Mouse (Mus musculus) gastrocnemius, postnatal 14 days (tissue): Measurements from ENCODE around the gene Ttll12. TPM values are rescaled to one million over a fixed set of nuclear protein-coding genes. Genes with fewer than 3 reads are reported as not detected.

Experiments
- DNase-seq: peaks from one replicate; pipeline ENCODE4 v3.0.0; 2021; ENCODE audit warnings: mixed read lengths
- intact Hi-C: fragments of 180-260 bp; cut with DNase I; formaldehyde crosslinking; loops from one replicate; pipeline ENCODE4 v1.15.1; 2025; ENCODE audit warnings: low total_unique reads
- total RNA-seq, 2 experiments: library from RNA; stranded (reverse); gene quantifications; 2 replicates each; pipeline ENCODE4 v1.2.3; 2021

Ttll12 gene
- total RNA-seq, 2 experiments from 2014 or later = 6.3 to 8.3 TPM

DNA sequence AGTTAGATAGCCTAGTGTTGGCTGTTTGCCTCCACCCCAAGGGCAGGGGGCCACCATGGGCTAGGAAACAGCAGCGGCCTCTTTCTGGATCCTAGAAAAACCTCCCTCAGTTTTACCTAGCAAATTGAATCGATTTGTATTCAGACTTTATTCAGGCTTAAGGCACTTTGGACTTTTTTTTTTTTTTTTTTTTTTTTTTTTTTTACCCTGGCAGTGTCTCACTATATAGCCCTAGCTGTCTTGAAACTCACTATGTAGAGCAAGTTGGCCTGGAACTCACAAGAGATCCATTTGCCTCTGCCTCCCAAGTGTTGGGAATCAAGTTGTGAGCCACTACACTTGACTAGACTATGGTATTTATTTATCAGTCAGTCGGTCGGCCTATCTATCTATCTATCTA lies 1.9 kb upstream of the Ttll12 start:
- intact Hi-C loops = no loop called here
- DNase-seq = no peak

DNA sequence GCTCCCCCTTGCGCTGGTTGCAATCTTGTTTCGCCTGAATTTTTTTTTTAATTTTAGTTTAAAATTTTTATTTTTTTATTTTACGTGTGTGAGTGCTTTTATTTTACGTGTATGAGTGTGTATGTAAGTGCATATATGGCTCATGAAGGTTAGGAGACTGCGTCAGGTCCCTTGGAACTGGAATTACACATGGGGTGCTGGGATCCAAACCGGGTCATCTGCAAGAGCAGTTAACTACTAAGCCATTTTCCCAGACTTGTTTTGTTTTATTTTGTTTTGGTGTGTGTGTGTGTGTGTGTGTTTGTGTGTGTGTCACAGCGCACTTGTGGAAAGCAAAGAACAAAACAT lies 381 bp upstream of the Ttll12 start:
- no peak for DNase-seq
- intact Hi-C loops = no loop called here

- intact Hi-C loops = no loop called here
- DNase-seq = no peak
Observed at GRCm38 (mm10) chr15:83593702-83594512, 1.1 kb downstream of the Ttll12 start.

DNA sequence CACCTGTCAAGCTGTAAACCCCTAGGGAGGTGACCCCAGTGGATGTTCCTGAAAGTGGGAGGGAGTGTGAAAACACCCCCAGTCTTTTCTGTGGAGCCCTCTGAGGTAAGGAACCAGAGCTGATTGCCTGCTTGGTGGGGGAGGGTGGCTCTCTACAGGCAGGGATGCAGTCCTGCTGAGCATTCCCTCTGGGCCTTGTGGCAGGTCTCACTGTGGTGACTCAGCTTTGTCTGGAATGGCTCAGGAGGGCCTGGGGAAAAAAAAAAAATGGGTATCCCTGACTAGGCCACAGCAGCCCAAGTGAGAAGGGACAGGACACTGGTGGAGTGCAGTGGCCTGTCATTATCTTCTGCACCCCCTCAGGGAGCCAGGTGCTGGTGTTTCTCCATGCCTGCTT lies 1.8 kb downstream of the Ttll12 start:
- DNase-seq = no peak
- intact Hi-C loops = no loop called here

- intact Hi-C loops = no loop called here
- DNase-seq = no peak
Observed at GRCm38 (mm10) chr15:83592260-83593188, 2.4 kb downstream of the Ttll12 start.

GRCm38 (mm10) chr15:83591758-83592157 lies 3.2 kb downstream of the Ttll12 start:
- no peak for DNase-seq
- intact Hi-C loops = no loop called here

- DNase-seq = no peak
- intact Hi-C loops = no loop called here
Observed at GRCm38 (mm10) chr15:83590841-83591240, 4.1 kb downstream of the Ttll12 start.

DNA sequence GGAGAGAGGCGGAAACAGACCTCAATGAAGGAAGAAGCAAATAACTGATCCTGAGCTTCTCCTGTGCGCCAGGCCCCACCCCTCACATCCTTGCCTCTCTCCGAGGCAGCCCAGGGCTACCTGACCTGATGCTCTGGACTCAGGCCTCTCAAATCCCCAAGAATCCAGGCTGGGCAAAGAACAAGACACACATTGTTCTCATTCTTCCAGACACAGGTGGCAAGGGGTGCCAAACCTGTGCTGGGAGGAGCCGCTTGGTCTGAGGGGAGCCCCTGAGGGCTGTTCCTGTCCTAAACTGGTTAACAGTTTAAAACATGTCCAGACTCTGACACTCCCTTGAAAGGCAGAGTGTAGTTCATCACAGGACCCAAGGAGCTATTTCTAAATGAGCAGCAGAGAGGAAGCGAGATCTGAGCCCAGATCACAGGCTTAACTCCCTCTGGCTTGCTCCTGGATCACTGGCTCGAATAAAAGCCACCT lies 10.2 kb downstream of the Ttll12 start:
- DNase-seq = no peak
- intact Hi-C loops = no loop called here

GRCm38 (mm10) chr15:83583419-83584156 lies 11.4 kb downstream of the Ttll12 start:
- intact Hi-C loops = no loop called here
- DNase-seq = peak; percentile 50

DNA sequence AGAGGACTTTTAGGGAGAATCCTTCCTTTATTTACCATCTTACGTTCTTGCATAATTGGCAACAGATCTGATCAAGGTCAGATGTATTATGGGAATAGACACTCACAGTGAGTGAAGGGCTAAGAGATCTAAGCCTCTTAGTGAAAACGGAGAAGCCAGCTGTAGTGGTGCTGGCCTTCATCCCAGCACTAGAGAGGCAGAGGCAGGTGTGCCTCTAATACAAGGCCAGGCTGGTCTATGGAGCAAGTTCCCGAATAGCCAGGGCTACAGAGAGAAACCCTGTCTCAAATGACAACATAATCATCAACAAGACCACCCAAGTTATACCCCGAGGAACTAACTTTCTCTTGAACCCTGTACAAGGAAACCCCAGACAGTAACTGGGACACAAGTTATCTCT lies 12.0 kb downstream of the Ttll12 start:
- no peak for DNase-seq
- intact Hi-C loops = no loop called here

GRCm38 (mm10) chr15:83576651-83577050 lies 18.3 kb downstream of the Ttll12 start:
- no peak for DNase-seq
- intact Hi-C loops = no loop called here

- intact Hi-C loops = no loop called here
- DNase-seq = no peak
Observed at GRCm38 (mm10) chr15:83575543-83575942, 19.4 kb downstream of the Ttll12 start.

DNA sequence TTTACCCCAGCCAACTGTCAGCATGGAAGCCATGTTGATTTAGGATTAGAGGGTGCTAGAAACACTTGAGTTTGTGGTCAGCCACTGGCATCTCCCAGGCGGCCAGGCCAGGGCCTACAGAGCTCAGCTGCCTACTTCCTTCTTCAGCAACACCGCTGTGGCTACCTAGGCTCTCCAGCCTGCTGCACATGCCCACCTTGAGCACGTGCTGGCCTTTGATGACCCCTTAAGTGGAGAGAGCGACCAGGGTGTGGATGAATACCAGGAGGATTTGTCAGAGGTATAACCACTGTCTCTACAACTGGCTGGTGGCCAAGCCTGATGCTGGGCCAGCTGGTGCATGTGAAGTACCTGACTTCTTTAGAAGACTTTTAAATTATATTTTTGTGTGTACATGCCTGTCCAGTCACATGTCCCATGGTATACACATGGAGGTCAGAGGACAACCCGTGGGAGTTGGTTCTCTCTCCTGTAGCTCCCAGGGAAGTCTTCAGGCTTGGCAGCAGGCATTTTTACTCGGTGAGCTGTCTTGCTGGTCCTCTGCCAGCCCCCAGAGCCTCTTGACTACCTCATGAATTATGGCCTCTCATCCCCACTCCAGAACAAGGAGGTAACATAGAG lies 20.1 kb downstream of the Ttll12 start:
- no peak for DNase-seq
- intact Hi-C loops = no loop called here

- intact Hi-C loops = no loop called here
- no peak for DNase-seq
Observed at GRCm38 (mm10) chr15:83573606-83574005, 21.4 kb downstream of the Ttll12 start.

GRCm38 (mm10) chr15:83572132-83572531 lies 22.8 kb downstream of the Ttll12 start:
- intact Hi-C loops = no loop called here
- no peak for DNase-seq

DNA sequence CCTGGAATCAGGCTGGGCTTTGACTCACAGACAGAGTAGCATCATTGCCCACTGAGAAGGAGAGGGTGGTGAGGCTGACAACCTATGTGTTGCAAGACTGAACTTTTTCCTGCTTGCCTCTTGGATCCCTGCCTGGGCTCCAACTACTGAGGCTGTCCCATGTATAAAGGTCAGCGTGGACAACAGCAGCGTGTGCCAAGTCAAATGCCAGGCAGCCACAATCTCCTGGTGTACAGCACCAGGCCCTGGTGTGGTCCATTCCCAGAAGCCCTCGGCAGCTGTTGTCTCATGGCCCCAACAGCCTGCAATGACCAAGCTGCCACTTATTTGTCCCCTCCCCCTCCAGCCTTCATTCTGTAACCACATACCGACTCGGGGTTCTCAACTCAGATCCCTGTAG lies 23.3 kb downstream of the Ttll12 start:
- intact Hi-C loops = no loop called here
- DNase-seq = no peak

- intact Hi-C loops = no loop called here
- no peak for DNase-seq
Observed at GRCm38 (mm10) chr15:83570641-83571040, 24.3 kb downstream of the Ttll12 start.

DNA sequence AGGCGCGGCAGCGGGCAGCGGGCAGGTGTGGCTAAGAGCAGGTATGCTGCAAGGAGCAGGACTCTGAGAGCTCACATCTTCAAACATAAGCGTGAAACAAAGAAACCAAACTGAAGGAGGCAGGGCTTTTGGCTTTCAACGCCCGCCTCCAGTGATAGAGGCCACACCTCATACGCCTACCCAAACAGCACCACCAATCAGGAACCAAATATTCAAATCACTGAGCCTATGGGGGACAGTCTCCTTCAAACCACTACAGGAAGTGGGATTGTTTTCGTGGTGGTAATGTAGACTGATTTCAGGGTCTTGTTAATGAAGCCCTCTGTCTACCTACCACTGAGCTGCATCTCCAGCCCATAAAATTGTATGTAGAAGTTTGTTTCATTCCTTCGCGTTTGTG lies 25.3 kb downstream of the Ttll12 start:
- intact Hi-C loops = no loop called here
- no peak for DNase-seq

GRCm38 (mm10) chr15:83568544-83568943 lies 26.4 kb downstream of the Ttll12 start:
- intact Hi-C loops = no loop called here

DNA sequence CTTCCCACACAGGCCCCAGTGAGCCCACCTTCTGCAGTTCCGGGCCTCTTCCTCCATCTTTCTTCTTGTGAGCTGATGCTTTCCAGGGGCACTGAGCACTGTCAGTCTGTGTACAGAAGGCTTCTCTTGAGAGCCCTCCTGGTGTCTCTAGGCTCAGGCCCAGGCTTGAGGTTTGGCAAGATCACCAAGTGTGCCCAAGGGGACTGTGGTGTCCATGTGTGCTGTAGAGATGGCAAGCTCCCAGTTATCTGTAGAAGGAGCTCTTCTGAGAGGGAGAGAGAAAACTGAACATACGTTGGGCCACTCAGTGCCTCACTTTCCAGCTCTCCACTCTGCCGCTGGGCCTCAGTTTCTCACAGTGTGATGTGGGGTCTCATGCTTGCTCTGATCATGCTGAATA lies 27.2 kb downstream of the Ttll12 start:
- DNase-seq = no peak
- intact Hi-C loops = no loop called here

More at GRCm38 (mm10) chr15:83568544-83568943, 26.4 kb downstream of the Ttll12 start:
- DNase-seq = no peak
